Mouse (Mus musculus): ENCODE measurements around the gene Mthfd2l.

Mthfd2l gene

GRCm38 (mm10) chr5:90951475-90951874, 20.6 kb downstream of the Mthfd2l start:
- peak; percentile 32 for DNase-seq

GRCm38 (mm10) chr5:90952731-90953481, 22.0 kb downstream of the Mthfd2l start:
- DNase-seq: no peak

GRCm38 (mm10) chr5:90964316-90964715, 33.4 kb downstream of the Mthfd2l start:
- peak; percentile 12 for DNase-seq

- no peak for DNase-seq
These were observed 33.8 kb downstream of the Mthfd2l start for GRCm38 (mm10) chr5:90964764-90965163.

GRCm38 (mm10) chr5:90965386-90965785, 34.5 kb downstream of the Mthfd2l start:
- DNase-seq: no peak

GRCm38 (mm10) chr5:90977244-90977643, 46.3 kb downstream of the Mthfd2l start:
- DNase-seq: peak; percentile 13

GRCm38 (mm10) chr5:90980297-90980696, 49.4 kb downstream of the Mthfd2l start:
- DNase-seq: no peak

GRCm38 (mm10) chr5:90987605-90988004, 56.7 kb downstream of the Mthfd2l start:
- no peak for DNase-seq

GRCm38 (mm10) chr5:90988149-90988548, 57.2 kb downstream of the Mthfd2l start:
- no peak for DNase-seq

- no peak for DNase-seq
These were observed 57.7 kb downstream of the Mthfd2l start for GRCm38 (mm10) chr5:90988592-90988991.

GRCm38 (mm10) chr5:90999942-91000341, 69.0 kb downstream of the Mthfd2l start:
- no peak for DNase-seq

- no peak for DNase-seq
These were observed 84.3 kb downstream of the Mthfd2l start for GRCm38 (mm10) chr5:91015216-91015615.

GRCm38 (mm10) chr5:91023114-91023513, 92.2 kb downstream of the Mthfd2l start:
- DNase-seq: no peak

- no peak for DNase-seq
These were observed 96.2 kb downstream of the Mthfd2l start, which contains the start of gene Epgn for GRCm38 (mm10) chr5:91027164-91027563. Gene Epgn, plus strand, starts transcription at chr5:91027464.

GRCm38 (mm10) chr5:91027840-91028239, 96.9 kb downstream of the Mthfd2l start:
- no peak for DNase-seq

- no peak for DNase-seq
These were observed 99.7 kb downstream of the Mthfd2l start for GRCm38 (mm10) chr5:91030629-91031028.

GRCm38 (mm10) chr5:91035341-91035740, 104.4 kb downstream of the Mthfd2l start:
- no peak for DNase-seq

GRCm38 (mm10) chr5:91036628-91037027, 105.7 kb downstream of the Mthfd2l start:
- no peak for DNase-seq

GRCm38 (mm10) chr5:91037756-91038155, 106.8 kb downstream of the Mthfd2l start:
- DNase-seq: no peak

GRCm38 (mm10) chr5:91038547-91038946, 107.6 kb downstream of the Mthfd2l start:
- no peak for DNase-seq

- no peak for DNase-seq
These were observed 108.0 kb downstream of the Mthfd2l start for GRCm38 (mm10) chr5:91038963-91039362.

- no peak for DNase-seq
These were observed 117.1 kb downstream of the Mthfd2l start for GRCm38 (mm10) chr5:91047987-91048386.

GRCm38 (mm10) chr5:91048397-91048796, 117.5 kb downstream of the Mthfd2l start:
- DNase-seq: no peak

Measured in thymus, postnatal 25 days (tissue).